Mouse (Mus musculus): ENCODE measurements at regions not wholly inside any gene's neighbourhood (a gene's known extent, or its start where the extent isn't known, plus 50 kb on each side); places are given as distances from the start of the nearest gene placed in this dataset.

DNA sequence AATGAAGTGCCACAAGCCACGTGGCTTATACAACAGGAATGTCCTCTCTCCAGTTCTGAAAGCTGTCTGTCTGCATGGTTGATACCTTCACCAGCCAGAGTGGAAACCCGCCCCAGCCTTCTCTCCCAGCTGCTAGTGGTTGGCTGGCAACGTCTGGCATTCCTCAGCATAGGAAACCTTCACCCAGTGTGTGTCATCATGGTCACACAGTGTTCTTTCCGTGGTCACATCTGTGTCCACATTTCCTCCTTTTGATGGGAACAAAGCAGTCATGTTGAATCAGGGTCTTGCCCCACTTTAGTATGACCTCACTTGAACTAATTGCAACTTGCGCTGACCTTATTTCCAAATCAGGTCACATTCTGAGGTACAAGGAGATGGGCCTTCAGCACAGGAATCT lies 128.1 kb downstream of the Efnb2 start:
- Histone ChIP-seq H3K9me3 (ENCODE audit: low read length) (no peaks in the 10 kb centered on the region), H3K9ac (replicated peaks; ENCODE audit: low read depth) (no peak overlapping the region), H3K4me3 (ENCODE audit: low read depth, low read length) (no peak overlapping the region), H3K27ac (ENCODE audit: low read length) (no peak overlapping the region), H3K27me3 (replicated peaks; ENCODE audit: insufficient read depth, low read length) (no peaks in the 10 kb centered on the region), H3K4me2 (replicated peaks; ENCODE audit: low read depth, low read length) (no peak overlapping the region), H3K4me1 (ENCODE audit: insufficient read depth, low read depth, low read length) (no peaks in the 10 kb centered on the region), H3K36me3 (ENCODE audit: insufficient read depth, low read length) (no peaks in the 10 kb centered on the region)
- WGBS, result 72% methylated on average over 5 of the region's 5 CpGs
- TF ChIP-seq CTCF (IDR thresholded peaks at IDR 0.05) (no peak), EP300 (IDR thresholded peaks at IDR 0.05) (no peak)
- ATAC-seq, result no peak
- no peak for DNase-seq (ENCODE audit: low spot score)

DNA sequence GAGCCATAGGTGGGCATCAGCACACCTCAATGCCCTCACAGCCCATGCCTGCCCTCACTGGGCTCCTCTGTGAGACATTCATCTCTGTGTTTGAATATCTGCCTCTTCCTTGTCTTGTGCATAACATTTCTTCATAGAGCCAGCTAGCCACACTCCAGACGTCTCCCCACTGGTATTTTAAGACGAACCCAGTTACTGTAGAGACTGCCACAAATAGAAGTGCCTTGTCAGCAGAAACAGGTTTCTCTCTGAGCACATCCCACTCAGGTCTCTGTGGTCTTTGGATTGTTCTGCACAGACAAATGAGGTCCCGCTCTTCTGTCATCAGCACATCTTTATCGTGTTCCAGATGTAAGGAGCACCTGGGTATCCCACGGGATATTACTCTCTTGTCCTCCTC lies 130.5 kb downstream of the Efnb2 start:
- H3K27me3 ChIP-seq (replicated peaks; ENCODE audit: insufficient read depth, low read length), result no peaks in the 10 kb centered on the region
- WGBS, result 65% methylated on average over 5 of the region's 5 CpGs
- H3K27ac ChIP-seq (ENCODE audit: low read length), result no peak overlapping the region
- H3K4me2 ChIP-seq (replicated peaks; ENCODE audit: low read depth, low read length), result no peak overlapping the region
- H3K4me1 ChIP-seq (ENCODE audit: insufficient read depth, low read depth, low read length), result no peaks in the 10 kb centered on the region
- no peak for TF ChIP-seq EP300 (IDR thresholded peaks at IDR 0.05)
- TF ChIP-seq CTCF (IDR thresholded peaks at IDR 0.05), result no peak
- H3K4me3 ChIP-seq (ENCODE audit: low read depth, low read length), result no peak overlapping the region
- no peaks in the 10 kb centered on the region for H3K9me3 ChIP-seq (ENCODE audit: low read length)
- no peaks in the 10 kb centered on the region for H3K36me3 ChIP-seq (ENCODE audit: insufficient read depth, low read length)
- no peak for ATAC-seq
- H3K9ac ChIP-seq (replicated peaks; ENCODE audit: low read depth), result no peak overlapping the region
- DNase-seq (ENCODE audit: low spot score), result no peak

DNA sequence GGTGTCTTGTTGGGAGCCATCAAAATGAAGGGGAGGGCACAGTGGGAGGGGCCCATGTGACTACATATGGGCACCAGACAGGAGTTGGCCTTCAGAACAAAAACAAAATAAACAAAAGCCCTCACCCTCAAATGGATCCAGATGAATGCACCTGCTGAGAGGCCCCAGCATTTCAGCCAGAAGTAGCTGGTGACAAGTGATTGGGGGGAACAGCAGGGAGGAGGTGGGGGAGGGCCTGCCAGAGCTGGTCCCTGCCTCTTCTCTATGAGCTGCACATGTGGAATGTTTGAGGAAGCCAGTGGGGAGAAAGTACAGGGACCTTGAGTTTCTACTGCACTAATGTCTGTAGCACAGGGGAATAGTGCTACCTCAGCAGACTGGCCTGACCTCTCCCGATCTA lies 139.5 kb downstream of the Efnb2 start:
- no peak overlapping the region for H3K9ac ChIP-seq (replicated peaks; ENCODE audit: low read depth)
- 61% methylated on average over 1 of the region's 1 CpGs for WGBS
- no peak for ATAC-seq

DNA sequence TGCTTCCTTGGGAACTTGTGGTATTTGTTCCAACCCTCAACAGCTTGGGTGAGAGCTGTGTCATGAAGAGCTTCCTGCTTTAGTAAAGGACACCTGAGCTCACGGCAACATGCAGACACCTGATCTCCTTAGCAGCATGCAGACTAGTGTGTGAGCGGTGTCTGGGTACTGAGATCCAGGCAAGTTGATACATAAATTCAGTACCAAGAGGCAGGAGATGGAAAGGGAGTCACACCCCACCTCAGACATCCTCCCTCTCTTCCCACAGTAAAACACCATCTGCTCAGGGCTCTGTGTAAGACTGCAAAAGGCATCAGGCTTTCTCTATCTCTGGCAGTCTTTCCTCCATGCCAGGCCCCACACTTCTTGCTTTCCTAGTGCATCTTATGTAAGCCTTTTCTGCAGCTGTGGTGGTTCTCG lies 141.3 kb downstream of the Efnb2 start:
- no peak overlapping the region for H3K4me2 ChIP-seq (replicated peaks; ENCODE audit: low read depth, low read length)
- H3K27ac ChIP-seq (ENCODE audit: low read length), result no peak overlapping the region
- no peaks in the 10 kb centered on the region for H3K4me1 ChIP-seq (ENCODE audit: insufficient read depth, low read depth, low read length)
- H3K9me3 ChIP-seq (ENCODE audit: low read length), result no peaks in the 10 kb centered on the region
- no peaks in the 10 kb centered on the region for H3K36me3 ChIP-seq (ENCODE audit: insufficient read depth, low read length)
- WGBS, result 84% methylated on average over 3 of the region's 3 CpGs
- DNase-seq (ENCODE audit: low spot score) (no peak), ATAC-seq (no peak)
- no peaks in the 10 kb centered on the region for H3K27me3 ChIP-seq (replicated peaks; ENCODE audit: insufficient read depth, low read length)
- H3K4me3 ChIP-seq (ENCODE audit: low read depth, low read length), result no peak overlapping the region
- TF ChIP-seq EP300 (IDR thresholded peaks at IDR 0.05) (no peak), CTCF (IDR thresholded peaks at IDR 0.05) (no peak)
- no peak overlapping the region for H3K9ac ChIP-seq (replicated peaks; ENCODE audit: low read depth)

More for the DNA sequence above, 139.5 kb downstream of the Efnb2 start:
- Histone ChIP-seq H3K4me2 (replicated peaks; ENCODE audit: low read depth, low read length) (no peak overlapping the region), H3K27ac (ENCODE audit: low read length) (no peak overlapping the region), H3K27me3 (replicated peaks; ENCODE audit: insufficient read depth, low read length) (no peaks in the 10 kb centered on the region), H3K4me1 (ENCODE audit: insufficient read depth, low read depth, low read length) (no peaks in the 10 kb centered on the region), H3K36me3 (ENCODE audit: insufficient read depth, low read length) (no peaks in the 10 kb centered on the region), H3K9me3 (ENCODE audit: low read length) (no peaks in the 10 kb centered on the region), H3K4me3 (ENCODE audit: low read depth, low read length) (no peak overlapping the region)
- no peak for TF ChIP-seq EP300 (IDR thresholded peaks at IDR 0.05)
- TF ChIP-seq CTCF (IDR thresholded peaks at IDR 0.05), result no peak
- no peak for DNase-seq (ENCODE audit: low spot score)

DNA sequence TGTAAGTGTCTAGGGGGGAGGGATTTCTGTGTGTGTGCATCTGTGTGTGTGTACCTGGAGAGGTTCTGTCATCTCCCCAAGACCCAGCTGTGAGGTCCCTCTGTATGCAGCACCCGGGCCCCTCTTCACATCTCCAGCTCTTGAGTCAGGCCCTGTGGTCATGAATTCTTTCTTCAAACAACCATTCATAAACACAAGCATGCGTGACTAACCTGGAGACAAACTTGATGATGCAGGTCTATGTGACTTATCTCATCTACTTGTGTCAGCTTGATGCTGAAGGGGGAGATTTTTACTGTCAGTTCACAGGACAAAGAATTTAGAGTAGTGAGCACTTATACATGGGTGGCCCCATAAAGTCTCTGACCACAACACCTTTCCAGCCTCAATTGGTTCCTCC lies 143.4 kb downstream of the Efnb2 start:
- no peak overlapping the region for H3K4me2 ChIP-seq (replicated peaks; ENCODE audit: low read depth, low read length)
- no peak overlapping the region for H3K9ac ChIP-seq (replicated peaks; ENCODE audit: low read depth)
- DNase-seq (ENCODE audit: low spot score), result no peak
- H3K27me3 ChIP-seq (replicated peaks; ENCODE audit: insufficient read depth, low read length), result no peaks in the 10 kb centered on the region
- H3K27ac ChIP-seq (ENCODE audit: low read length), result no peak overlapping the region
- no peak overlapping the region for H3K4me3 ChIP-seq (ENCODE audit: low read depth, low read length)
- no peaks in the 10 kb centered on the region for H3K9me3 ChIP-seq (ENCODE audit: low read length)
- TF ChIP-seq CTCF (IDR thresholded peaks at IDR 0.05), result no peak
- no peak for TF ChIP-seq EP300 (IDR thresholded peaks at IDR 0.05)
- no peaks in the 10 kb centered on the region for H3K36me3 ChIP-seq (ENCODE audit: insufficient read depth, low read length)
- WGBS, result 70% methylated on average over 2 of the region's 2 CpGs
- ATAC-seq, result no peak
- H3K4me1 ChIP-seq (ENCODE audit: insufficient read depth, low read depth, low read length), result no peaks in the 10 kb centered on the region

DNA sequence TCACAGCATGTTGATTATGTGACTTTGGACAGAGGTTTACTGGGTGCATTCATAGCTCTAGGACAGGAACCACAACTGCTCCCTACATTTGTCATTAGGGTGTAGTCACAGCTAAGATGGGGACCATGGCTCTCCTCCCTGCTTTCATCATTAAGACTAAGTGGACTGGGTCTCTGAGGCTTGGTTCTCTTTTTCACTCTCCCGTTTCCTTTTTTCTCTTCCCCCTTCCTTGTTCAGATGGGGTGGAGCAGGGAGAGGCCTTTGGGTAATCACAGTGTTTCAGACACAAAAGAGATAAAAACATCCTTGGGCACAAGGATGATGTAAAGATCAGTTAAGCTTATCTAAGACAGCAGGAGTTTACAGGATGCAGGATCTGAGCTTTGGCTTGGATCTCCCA lies 144.8 kb downstream of the Efnb2 start:
- no peak overlapping the region for H3K27ac ChIP-seq (ENCODE audit: low read length)
- H3K4me2 ChIP-seq (replicated peaks; ENCODE audit: low read depth, low read length), result no peak overlapping the region
- H3K27me3 ChIP-seq (replicated peaks; ENCODE audit: insufficient read depth, low read length), result no peaks in the 10 kb centered on the region
- no peaks in the 10 kb centered on the region for H3K36me3 ChIP-seq (ENCODE audit: insufficient read depth, low read length)
- no peaks in the 10 kb centered on the region for H3K9me3 ChIP-seq (ENCODE audit: low read length)
- no peak overlapping the region for H3K9ac ChIP-seq (replicated peaks; ENCODE audit: low read depth)
- H3K4me1 ChIP-seq (ENCODE audit: insufficient read depth, low read depth, low read length), result no peaks in the 10 kb centered on the region
- TF ChIP-seq EP300 (IDR thresholded peaks at IDR 0.05) (no peak), CTCF (IDR thresholded peaks at IDR 0.05) (no peak)
- 25% methylated on average over 1 of the region's 1 CpGs for WGBS
- DNase-seq (ENCODE audit: low spot score) (no peak), ATAC-seq (no peak)
- H3K4me3 ChIP-seq (ENCODE audit: low read depth, low read length), result no peak overlapping the region

DNA sequence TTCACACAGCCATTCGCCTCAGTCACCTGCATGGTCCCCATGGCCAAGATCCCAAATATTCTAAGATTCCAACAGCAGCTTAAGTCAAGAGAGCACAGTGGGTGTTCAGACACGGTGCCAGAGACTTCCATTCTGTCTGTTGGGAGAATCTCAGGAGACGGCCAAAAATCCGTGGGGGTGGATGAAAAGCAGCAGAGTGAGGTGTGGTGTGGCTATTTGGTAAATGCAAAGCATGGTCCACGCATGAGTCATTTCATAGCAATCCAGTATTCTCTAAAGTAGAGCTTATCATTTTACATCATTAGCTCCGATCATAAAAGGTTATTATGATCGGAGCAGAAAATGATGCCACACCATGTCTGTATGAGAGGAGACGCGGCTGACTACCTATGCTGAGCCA lies 161.1 kb downstream of the Efnb2 start:
- no peak overlapping the region for H3K4me2 ChIP-seq (replicated peaks; ENCODE audit: low read depth, low read length)
- 92% methylated on average over 9 of the region's 9 CpGs for whole genome bisulfite sequencing
- ATAC-seq (no peak), DNase-seq (ENCODE audit: low spot score) (no peak)
- no peak overlapping the region for H3K4me3 ChIP-seq (ENCODE audit: low read depth, low read length)
- no peaks in the 10 kb centered on the region for H3K9me3 ChIP-seq (ENCODE audit: low read length)
- H3K27ac ChIP-seq (ENCODE audit: low read length), result no peak overlapping the region
- H3K4me1 ChIP-seq (ENCODE audit: insufficient read depth, low read depth, low read length), result no peaks in the 10 kb centered on the region
- no peaks in the 10 kb centered on the region for H3K27me3 ChIP-seq (replicated peaks; ENCODE audit: insufficient read depth, low read length)
- no peaks in the 10 kb centered on the region for H3K36me3 ChIP-seq (ENCODE audit: insufficient read depth, low read length)
- H3K9ac ChIP-seq (replicated peaks; ENCODE audit: low read depth), result no peak overlapping the region
- TF ChIP-seq EP300 (IDR thresholded peaks at IDR 0.05) (no peak), CTCF (IDR thresholded peaks at IDR 0.05) (no peak)

All from lung, postnatal 0 days (tissue).